Mouse (Mus musculus) MEL (cell line): ENCODE data around the gene Scnm1. TPM values are rescaled to one million over a fixed set of nuclear protein-coding genes. Genes with fewer than 3 reads are reported as not detected.

Experiments used
- DNase-seq: peaks from one replicate; pipeline ENCODE4 v3.0.0; 2011; ENCODE audit warnings: low read depth, low spot score
- H3K27ac ChIP-seq: 2 replicates; pipeline ENCODE4 v1.5.1; 2012; ENCODE audit warnings: low read depth, mild to moderate bottlenecking, control low read depth, low read length, moderate library complexity; ENCODE audit not compliant: control insufficient read depth
- H3K27me3 ChIP-seq, 2 experiments: fragments of 150-350 bp in 1 of 2; sonication (generic) in 1 of 2; 2 replicates each; pipeline ENCODE4 v1.6.1; 2012; ENCODE audit warnings: low read length in 2 of 2, mild to moderate bottlenecking in 2 of 2, improper control_type of control experiment in 1 of 2, moderate library complexity in 1 of 2; ENCODE audit not compliant: insufficient read depth in 2 of 2, control insufficient read depth in 1 of 2
- H3K36me3 ChIP-seq, 2 experiments: 2 replicates each; pipeline ENCODE4 v1.6.1; 2012 to 2014; ENCODE audit warnings: low read length in 2 of 2, improper control_type of control experiment in 1 of 2, inconsistent platforms in 1 of 2, mild to moderate bottlenecking in 1 of 2; ENCODE audit not compliant: insufficient read depth in 2 of 2, control insufficient read depth in 1 of 2
- H3K4me1 ChIP-seq, 2 experiments: fragments of 150-350 bp in 1 of 2; sonication (generic) in 1 of 2; 2 replicates each; pipeline ENCODE4 v1.6.1; 2012; ENCODE audit warnings: low read length in 2 of 2, improper control_type of control experiment in 1 of 2, mild to moderate bottlenecking in 1 of 2; ENCODE audit not compliant: insufficient read depth in 2 of 2, control insufficient read depth in 1 of 2
- H3K4me3 ChIP-seq, 2 experiments: fragments of 150-350 bp in 1 of 2; sonication (generic) in 1 of 2; 2 replicates each; pipeline ENCODE4 v1.5.1; 2012; ENCODE audit warnings: low read depth in 2 of 2, low read length in 2 of 2, mild to moderate bottlenecking in 2 of 2, moderate library complexity in 2 of 2, control low read depth in 1 of 2, improper control_type of control experiment in 1 of 2; ENCODE audit not compliant: control insufficient read depth in 1 of 2, insufficient read depth in 1 of 2
- H3K79me2 ChIP-seq: 2 replicates; pipeline ENCODE4 v1.6.1; 2012; ENCODE audit warnings: mild to moderate bottlenecking, low read length, moderate library complexity; ENCODE audit not compliant: control insufficient read depth, poor library complexity, insufficient read depth
- H3K9ac ChIP-seq: 2 replicates; pipeline ENCODE4 v1.6.1; 2012; ENCODE audit warnings: low read depth, mild to moderate bottlenecking, control low read depth, low read length, moderate library complexity; ENCODE audit not compliant: control insufficient read depth, poor library complexity, severe bottlenecking
- H3K9me3 ChIP-seq: fragments of 150-350 bp; sonication (generic); replicated peaks from 2 replicates; pipeline ENCODE4 v1.6.1; 2012; ENCODE audit warnings: mild to moderate bottlenecking, low read length, improper control_type of control experiment, moderate library complexity; ENCODE audit not compliant: insufficient read depth
- CTCF ChIP-seq, 3 experiments: IDR thresholded peaks in 2 of 3; conservative IDR thresholded peaks in 1 of 3; 2 replicates each; pipeline ENCODE4 v1.5.1; 2011 to 2012; ENCODE audit warnings: low read length in 3 of 3, low read depth in 2 of 3, mild to moderate bottlenecking in 2 of 3, improper control_type of control experiment in 1 of 3, inconsistent platforms in 1 of 3, mixed read lengths in 1 of 3, moderate library complexity in 1 of 3; ENCODE audit not compliant: control insufficient read depth in 1 of 3, insufficient read depth in 1 of 3, poor library complexity in 1 of 3, severe bottlenecking in 1 of 3
- EP300 ChIP-seq, 2 experiments: IDR thresholded peaks; 2 replicates each; pipeline ENCODE4 v1.6.1; 2011; ENCODE audit warnings: improper control_type of control experiment in 2 of 2, low read length in 2 of 2, low read depth in 1 of 2, mild to moderate bottlenecking in 1 of 2
- ETS1 ChIP-seq: IDR thresholded peaks from 2 replicates; pipeline ENCODE4 v1.6.1; 2012; ENCODE audit warnings: low read depth, mild to moderate bottlenecking, inconsistent platforms, low read length, improper control_type of control experiment, moderate library complexity
- GABPA ChIP-seq: IDR thresholded peaks from 2 replicates; pipeline ENCODE4 v1.6.1; 2012; ENCODE audit warnings: low read depth, mild to moderate bottlenecking, inconsistent platforms, low read length, improper control_type of control experiment, moderate library complexity
- GATA1 ChIP-seq: IDR thresholded peaks from 2 replicates; pipeline ENCODE4 v1.6.1; 2011; ENCODE audit warnings: low read depth, low read length, improper control_type of control experiment
- MAFK ChIP-seq: IDR thresholded peaks from 2 replicates; pipeline ENCODE4 v1.6.1; 2011; ENCODE audit warnings: low read depth, mild to moderate bottlenecking, low read length, improper control_type of control experiment, borderline replicate concordance
- RCOR1 ChIP-seq: IDR thresholded peaks from 2 replicates; pipeline ENCODE4 v1.6.1; 2012; ENCODE audit warnings: low read depth, mild to moderate bottlenecking, inconsistent platforms, low read length, improper control_type of control experiment
- SMC3 ChIP-seq: IDR thresholded peaks from 2 replicates; pipeline ENCODE4 v1.6.1; 2011; ENCODE audit warnings: low read depth, low read length, improper control_type of control experiment
- TAL1 ChIP-seq: IDR thresholded peaks from 2 replicates; pipeline ENCODE4 v1.6.1; 2012; ENCODE audit warnings: mild to moderate bottlenecking, inconsistent platforms, low read length, moderate library complexity, mixed read lengths
- ZNF384 ChIP-seq: IDR thresholded peaks from 2 replicates; pipeline ENCODE4 v1.6.1; 2012; ENCODE audit warnings: low read depth, mild to moderate bottlenecking, inconsistent platforms, low read length, improper control_type of control experiment
- polyA plus RNA-seq, 2 experiments: library from polyadenylated mRNA; stranded (reverse) in 1 of 2; unstranded in 1 of 2; fragments of >175 nt in 1 of 2; fragments of >200 nt in 1 of 2; gene quantifications; 2 replicates each; pipeline versions ENCODE4 v1.2.1 to v1.2.4; 2012; ENCODE audit warnings: low replicate concordance in 2 of 2, low read depth in 1 of 2; ENCODE audit not compliant: insufficient read length in 2 of 2, insufficient read depth in 1 of 2, missing spikeins in 1 of 2
- total RNA-seq: library from RNA; depleted of rRNA; stranded (reverse); fragments of 300-350 nt; gene quantifications from 2 replicates; pipeline ENCODE4 v1.2.3, GENCODE M21; 2012; rRNA removed

Scnm1 gene
- total and polyA plus RNA-seq, 3 experiments: 93.1 to 104 TPM; not detected in 1

DNA sequence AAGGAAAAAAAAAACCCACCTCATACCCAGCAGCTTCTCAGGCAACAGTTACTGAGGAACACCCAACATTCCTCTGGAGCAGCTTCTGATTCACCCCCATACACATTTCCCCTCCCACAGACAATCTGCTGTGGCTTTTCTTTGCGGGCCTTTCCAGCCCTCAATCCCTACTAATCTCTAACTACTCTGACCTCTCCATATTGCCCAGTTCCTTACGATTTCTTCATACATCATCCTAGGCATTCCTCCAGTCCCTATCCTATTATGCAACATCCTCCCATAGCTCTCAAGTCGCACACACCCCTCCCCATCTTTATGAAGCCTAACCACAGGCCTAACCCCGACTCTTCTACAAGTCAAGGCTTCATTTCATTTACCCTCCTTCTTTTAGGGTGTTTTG is 28.7 kb downstream of the Scnm1 start:
- no peaks in the 10 kb centered on the region for H3K9me3 ChIP-seq
- H3K4me1 ChIP-seq: peaks cover 14 to 24% of the 10 kb centered on the region in 2 experiments
- peaks cover 51% of the 10 kb centered on the region for H3K79me2 ChIP-seq
- H3K27ac ChIP-seq: peak overlapping the region; percentile 35
- H3K27me3 ChIP-seq: no peaks in the 10 kb centered on the region
- DNase-seq: no peak
- H3K36me3 ChIP-seq: peaks cover 26 to 44% of the 10 kb centered on the region in 2 experiments
- TF ChIP-seq TAL1: no peak
- H3K4me3 ChIP-seq: peak overlapping the region; percentile 56 to 71
- peak overlapping the region; percentile 65 for H3K9ac ChIP-seq

DNA sequence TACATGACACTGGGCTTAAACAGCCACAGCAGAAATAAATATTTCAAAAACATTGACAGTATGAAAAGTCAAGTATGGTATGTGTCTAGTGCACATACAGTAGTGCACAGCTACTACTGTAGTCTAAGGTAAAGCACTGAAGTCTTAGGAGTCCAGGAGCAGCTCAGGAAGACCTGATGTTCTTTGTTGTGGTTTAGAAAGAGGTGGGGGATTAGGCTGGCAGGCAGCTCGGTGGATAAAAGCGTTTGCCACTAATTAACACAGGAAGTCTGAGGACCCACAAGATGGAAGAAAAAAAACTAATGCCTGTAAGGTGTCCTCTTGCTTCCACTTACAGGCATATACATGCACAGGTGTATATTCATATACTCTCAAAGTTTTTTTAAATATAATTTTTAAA is 33.0 kb downstream of the Scnm1 start:
- Histone ChIP-seq H3K36me3 (peaks cover 39 to 44% of the 10 kb centered on the region in 2 experiments), H3K27ac (no peak overlapping the region), H3K9me3 (no peaks in the 10 kb centered on the region), H3K9ac (no peak overlapping the region), H3K79me2 (peaks cover 60% of the 10 kb centered on the region), H3K4me3 (no peak overlapping the region), H3K27me3 (no peaks in the 10 kb centered on the region), H3K4me1 (peaks cover 14% of the 10 kb centered on the region in 2 experiments)
- no peak for TF ChIP-seq ZNF384
- TF ChIP-seq RCOR1: no peak
- TF ChIP-seq ETS1: no peak
- no peak for DNase-seq

DNA sequence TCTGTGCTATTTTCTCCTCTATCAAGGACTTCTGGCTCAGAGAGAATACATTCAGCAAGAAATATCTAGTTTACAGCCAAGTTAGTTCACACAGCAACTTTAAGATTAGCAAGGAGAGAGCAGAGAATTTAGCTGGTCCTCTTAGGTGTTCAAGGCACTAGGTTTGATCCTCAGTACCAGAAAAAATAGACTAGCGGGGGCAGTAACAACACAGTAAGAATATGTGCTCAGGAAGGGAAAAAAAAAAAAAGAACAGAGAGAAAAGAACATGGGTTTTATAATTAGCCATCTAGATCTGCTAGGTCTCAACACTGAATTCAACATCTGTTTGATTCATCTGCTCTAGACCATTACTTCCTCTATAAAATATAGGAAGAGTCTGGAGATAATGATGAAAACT is 45.7 kb downstream of the Scnm1 start:
- H3K36me3 ChIP-seq: peaks cover 10 to 18% of the 10 kb centered on the region in 2 experiments
- no peaks in the 10 kb centered on the region for H3K27me3 ChIP-seq
- no peak overlapping the region for H3K9ac ChIP-seq
- H3K27ac ChIP-seq: no peak overlapping the region
- no peak overlapping the region for H3K4me3 ChIP-seq
- H3K79me2 ChIP-seq: peaks cover 10% of the 10 kb centered on the region; the same call in 1 of the 2 replicates
- no peak for DNase-seq
- H3K9me3 ChIP-seq: no peaks in the 10 kb centered on the region
- peaks cover 0 to 9% of the 10 kb centered on the region in 2 experiments; a peak in 2 of 4 replicates for H3K4me1 ChIP-seq
- TF ChIP-seq ZNF384 (peak; percentile 49; the same call in 1 of the 2 replicates), GABPA (no peak), SMC3 (no peak), EP300 (IDR thresholded peaks at IDR 0.05; ENCODE audit: low read depth in 1 of 2, low read length in 2 of 2) (0 out of 4 replicates have a peak, but pooled peaks of 1 of the 2 experiments have one; percentile 38), GATA1 (no peak), CTCF (IDR thresholded peaks at IDR 0.05 in 2 of 3, conservative IDR thresholded peaks at IDR 0.05 in 1 of 3; ENCODE audit: control insufficient read depth in 1 of 3, insufficient read depth in 1 of 3, low read depth in 2 of 3, low read length in 3 of 3, poor library complexity in 1 of 3, severe bottlenecking in 1 of 3) (no peak), MAFK (no peak)

Other genes with a start within 250 kb of the Scnm1 start
- gene Psmb4, start 247.1 kb downstream of the Scnm1 start, total RNA-seq: 890 and 977 TPM in 2 replicates
- 100 to 1,000 TPM; 826 to 964 TPM for gene Psmb4, start 247.1 kb downstream of the Scnm1 start, polyA plus RNA-seq
- 109 and 179 TPM in 2 replicates for gene Selenbp1, start 201.0 kb downstream of the Scnm1 start, total RNA-seq
- gene Selenbp1, start 201.0 kb downstream of the Scnm1 start, polyA plus RNA-seq: 100 to 1,000 TPM in 1 of 2 experiments, not detected in 1; 365 TPM
- gene Rfx5, start 179.9 kb downstream of the Scnm1 start, total RNA-seq: 9.5 and 10.0 TPM in 2 replicates
- 10 to 100 TPM in 1 of 2 experiments, not detected in 1; 19.4 TPM for gene Rfx5, start 179.9 kb downstream of the Scnm1 start, polyA plus RNA-seq
- gene Pi4kb, start 159.3 kb downstream of the Scnm1 start, total RNA-seq: 45.0 and 45.1 TPM in 2 replicates
- gene Pi4kb, start 159.3 kb downstream of the Scnm1 start, polyA plus RNA-seq: 10 to 100 TPM in 1 of 2 experiments, not detected in 1; 56.7 TPM
- 14.5 and 16.2 TPM in 2 replicates for gene Zfp687, start 118.6 kb downstream of the Scnm1 start, total RNA-seq
- gene Zfp687, start 118.6 kb downstream of the Scnm1 start, polyA plus RNA-seq: 10 to 100 TPM in 1 of 2 experiments, not detected in 1; 36.6 TPM
- gene Psmd4, start 91.4 kb downstream of the Scnm1 start, total RNA-seq: 631 and 709 TPM in 2 replicates
- gene Psmd4, start 91.4 kb downstream of the Scnm1 start, polyA plus RNA-seq: 100 to 1,000 TPM in 1 of 2 experiments, not detected in 1; 816 TPM
- gene Pip5k1a, start 27.1 kb downstream of the Scnm1 start, total RNA-seq: 47.7 and 48.6 TPM in 2 replicates
- gene Pip5k1a, start 27.1 kb downstream of the Scnm1 start, polyA plus RNA-seq: 100 to 1,000 TPM; 103 to 322 TPM
- gene Vps72, start 23.0 kb downstream of the Scnm1 start, total RNA-seq: 117 and 128 TPM in 2 replicates
- gene Vps72, start 23.0 kb downstream of the Scnm1 start, polyA plus RNA-seq: 100 to 1,000 TPM; 266 to 416 TPM
- gene Tmod4, start 9.5 kb downstream of the Scnm1 start, total RNA-seq: 1.6 and 3.1 TPM in 2 replicates
- 1 to 10 TPM in 1 of 2 experiments, not detected in 1; 5.4 TPM for gene Tmod4, start 9.5 kb downstream of the Scnm1 start, polyA plus RNA-seq
- gene Lysmd1, start 77 bp upstream of the Scnm1 start, total RNA-seq: 22.1 and 22.7 TPM in 2 replicates
- gene Lysmd1, start 77 bp upstream of the Scnm1 start, polyA plus RNA-seq: 100 to 1,000 TPM in 1 of 2 experiments, 10 to 100 TPM in 1; 22.9 to 102 TPM
- gene Tnfaip8l2, start 8.3 kb upstream of the Scnm1 start, total RNA-seq: 3.1 and 4.5 TPM in 2 replicates
- gene Tnfaip8l2, start 8.3 kb upstream of the Scnm1 start, polyA plus RNA-seq: 1 to 10 TPM in 1 of 2 experiments, not detected in 1; 5.8 TPM
- 0.35 and 0.69 TPM in 2 replicates for gene Sema6c, start 26.4 kb upstream of the Scnm1 start, total RNA-seq
- 1 to 10 TPM in 1 of 2 experiments, not detected in 1; 3.2 TPM for gene Sema6c, start 26.4 kb upstream of the Scnm1 start, polyA plus RNA-seq
- gene Gabpb2, start 83.9 kb upstream of the Scnm1 start, total RNA-seq: 78.7 and 82.2 TPM in 2 replicates
- 10 to 100 TPM; 72.2 to 92.8 TPM for gene Gabpb2, start 83.9 kb upstream of the Scnm1 start, polyA plus RNA-seq
- 238 and 341 TPM in 2 replicates for gene Cdc42se1, start 94.7 kb upstream of the Scnm1 start, total RNA-seq
- gene Cdc42se1, start 94.7 kb upstream of the Scnm1 start, polyA plus RNA-seq: 100 to 1,000 TPM in 1 of 2 experiments, not detected in 1; 472 TPM
- gene Mllt11, start 98.2 kb upstream of the Scnm1 start, total RNA-seq: 6.7 and 7.3 TPM in 2 replicates
- gene Mllt11, start 98.2 kb upstream of the Scnm1 start, polyA plus RNA-seq: 10 to 100 TPM in 1 of 2 experiments, not detected in 1; 24.6 TPM
- 0.08 TPM in 1 of 2 replicates, not detected in the other for gene Gm128, start 107.6 kb upstream of the Scnm1 start, total RNA-seq
- gene Gm128, start 107.6 kb upstream of the Scnm1 start, polyA plus RNA-seq: under 1 TPM in 1 of 2 experiments, not detected in 1; 0.18 TPM
- gene Bnipl, start 117.2 kb upstream of the Scnm1 start, total RNA-seq: 0.19 and 0.20 TPM in 2 replicates
- gene Bnipl, start 117.2 kb upstream of the Scnm1 start, polyA plus RNA-seq: under 1 TPM in 1 of 2 experiments, not detected in 1; 0.43 TPM
- gene Mindy1, start 147.3 kb upstream of the Scnm1 start, total RNA-seq: 203 and 265 TPM in 2 replicates
- gene Mindy1, start 147.3 kb upstream of the Scnm1 start, polyA plus RNA-seq: 100 to 1,000 TPM in 1 of 2 experiments, not detected in 1; 234 TPM
- 28.5 and 32.4 TPM in 2 replicates for gene Prune1, start 148.1 kb upstream of the Scnm1 start, total RNA-seq
- gene Prune1, start 148.1 kb upstream of the Scnm1 start, polyA plus RNA-seq: 10 to 100 TPM in 1 of 2 experiments, not detected in 1; 51.8 TPM
- gene Anxa9, start 173.2 kb upstream of the Scnm1 start, total RNA-seq: 7.7 and 7.8 TPM in 2 replicates
- gene Anxa9, start 173.2 kb upstream of the Scnm1 start, polyA plus RNA-seq: 10 to 100 TPM in 1 of 2 experiments, not detected in 1; 33.9 TPM
- gene Cers2, start 180.8 kb upstream of the Scnm1 start, total RNA-seq: 240 and 307 TPM in 2 replicates
- gene Cers2, start 180.8 kb upstream of the Scnm1 start, polyA plus RNA-seq: 100 to 1,000 TPM; 134 to 357 TPM
- gene Setdb1, start 223.2 kb upstream of the Scnm1 start, total RNA-seq: 91.0 and 101 TPM in 2 replicates
- gene Setdb1, start 223.2 kb upstream of the Scnm1 start, polyA plus RNA-seq: 100 to 1,000 TPM in 1 of 2 experiments, not detected in 1; 116 TPM